Mouse (Mus musculus): ENCODE data around the gene Asb16. TPM values are rescaled to one million over a fixed set of nuclear protein-coding genes. Genes with fewer than 3 reads are reported as not detected.
A peak's percentile ranks its signal among the peaks of the same experiment; 100 is the strongest.
"Not testable (repeated sequence)": the region's sequence is repeated elsewhere in the genome, so short reads cannot be mapped to it uniquely, and the experiment has no call there.

The Asb16 gene
- total and polyA plus RNA-seq, 3 experiments = 0.05 TPM; not detected in 2

- Histone ChIP-seq H3K4me1 (ENCODE audit: insufficient read depth, low read depth, low read length) (peaks cover 9% of the 10 kb centered on the region), H3K9me3 (replicated peaks) (no peaks in the 10 kb centered on the region), H3K4me3 (ENCODE audit: low read depth, low read length) (no peak overlapping the region), H3K27me3 (ENCODE audit: insufficient read depth, low read length) (peaks cover 13% of the 10 kb centered on the region), H3K36me3 (replicated peaks) (peaks cover 51% of the 10 kb centered on the region)
- DNase-seq (ENCODE audit: low spot score) (no peak), ATAC-seq (ENCODE audit: extremely low read depth, insufficient number of reproducible peaks, low FRiP score, poor library complexity, severe bottlenecking) (no peak)
- TF ChIP-seq CTCF (IDR thresholded peaks at IDR 0.05; ENCODE audit: low read depth, low read length) = no peak
- no peak for TF ChIP-seq GATA1 (IDR thresholded peaks at IDR 0.05; ENCODE audit: borderline replicate concordance, low read length)
- TF ChIP-seq TAL1 (conservative IDR thresholded peaks at IDR 0.05; ENCODE audit: low read depth, low read length) = no peak
- no peak for TF ChIP-seq POLR2AphosphoS5 (IDR thresholded peaks at IDR 0.05; ENCODE audit: insufficient replicate concordance, low read depth, low read length)
- TF ChIP-seq GATA2 (IDR thresholded peaks at IDR 0.05; ENCODE audit: borderline replicate concordance, low read depth, low read length) = no peak
Measured at GRCm38 (mm10) chr11:102265816-102266215, 2.7 kb upstream of the Asb16 start.

GRCm38 (mm10) chr11:102266631-102267355 is 1.8 kb upstream of the Asb16 start:
- peaks cover 9% of the 10 kb centered on the region for H3K4me1 ChIP-seq (ENCODE audit: insufficient read depth, low read depth, low read length)
- H3K9me3 ChIP-seq (replicated peaks) = no peaks in the 10 kb centered on the region
- H3K4me3 ChIP-seq (ENCODE audit: low read depth, low read length) = no peak overlapping the region
- no peak for TF ChIP-seq GATA1 (IDR thresholded peaks at IDR 0.05; ENCODE audit: borderline replicate concordance, low read length)
- TF ChIP-seq TAL1 (conservative IDR thresholded peaks at IDR 0.05; ENCODE audit: low read depth, low read length) = no peak
- no peak for TF ChIP-seq CTCF (IDR thresholded peaks at IDR 0.05; ENCODE audit: low read depth, low read length)
- no peak for TF ChIP-seq POLR2AphosphoS5 (IDR thresholded peaks at IDR 0.05; ENCODE audit: insufficient replicate concordance, low read depth, low read length)
- no peak for TF ChIP-seq GATA2 (IDR thresholded peaks at IDR 0.05; ENCODE audit: borderline replicate concordance, low read depth, low read length)
- DNase-seq (ENCODE audit: low spot score) (no peak), ATAC-seq (ENCODE audit: extremely low read depth, insufficient number of reproducible peaks, low FRiP score, poor library complexity, severe bottlenecking) (no peak)
- H3K36me3 ChIP-seq (replicated peaks) = peaks cover 42% of the 10 kb centered on the region
- peaks cover 20% of the 10 kb centered on the region for H3K27me3 ChIP-seq (ENCODE audit: insufficient read depth, low read length)

- TF ChIP-seq TAL1 (conservative IDR thresholded peaks at IDR 0.05; ENCODE audit: low read depth, low read length) = no peak
- TF ChIP-seq CTCF (IDR thresholded peaks at IDR 0.05; ENCODE audit: low read depth, low read length) = peak; percentile 23
- no peak for TF ChIP-seq GATA2 (IDR thresholded peaks at IDR 0.05; ENCODE audit: borderline replicate concordance, low read depth, low read length)
- no peak for TF ChIP-seq GATA1 (IDR thresholded peaks at IDR 0.05; ENCODE audit: borderline replicate concordance, low read length)
- TF ChIP-seq POLR2AphosphoS5 (IDR thresholded peaks at IDR 0.05; ENCODE audit: insufficient replicate concordance, low read depth, low read length) = no peak
- H3K4me1 ChIP-seq (ENCODE audit: insufficient read depth, low read depth, low read length) = peaks cover 9% of the 10 kb centered on the region
- peak; percentile 34 for DNase-seq (ENCODE audit: low spot score)
- peaks cover 35% of the 10 kb centered on the region for H3K36me3 ChIP-seq (replicated peaks)
- no peak overlapping the region for H3K4me3 ChIP-seq (ENCODE audit: low read depth, low read length)
- H3K9me3 ChIP-seq (replicated peaks) = no peaks in the 10 kb centered on the region
- peaks cover 27% of the 10 kb centered on the region for H3K27me3 ChIP-seq (ENCODE audit: insufficient read depth, low read length)
- ATAC-seq (ENCODE audit: extremely low read depth, insufficient number of reproducible peaks, low FRiP score, poor library complexity, severe bottlenecking) = peak; percentile 4; the same call in 1 of the 2 replicates
Measured at GRCm38 (mm10) chr11:102267480-102267879, 1.1 kb upstream of the Asb16 start.

- ATAC-seq (ENCODE audit: extremely low read depth, insufficient number of reproducible peaks, low FRiP score, poor library complexity, severe bottlenecking) = no peak
- no peaks in the 10 kb centered on the region for H3K36me3 ChIP-seq (replicated peaks)
- 0 out of 2 replicates have a peak overlapping the region, but pooled peaks have one; percentile 8 for H3K4me3 ChIP-seq (ENCODE audit: low read depth, low read length)
- H3K27me3 ChIP-seq (ENCODE audit: insufficient read depth, low read length) = peaks cover 35% of the 10 kb centered on the region
- no peaks in the 10 kb centered on the region for H3K9me3 ChIP-seq (replicated peaks)
- no peak for DNase-seq (ENCODE audit: low spot score)
- TF ChIP-seq GATA2 (IDR thresholded peaks at IDR 0.05; ENCODE audit: borderline replicate concordance, low read depth, low read length) = no peak
- no peak for TF ChIP-seq GATA1 (IDR thresholded peaks at IDR 0.05; ENCODE audit: borderline replicate concordance, low read length)
- TF ChIP-seq CTCF (IDR thresholded peaks at IDR 0.05; ENCODE audit: low read depth, low read length) = no peak
- no peak for TF ChIP-seq TAL1 (conservative IDR thresholded peaks at IDR 0.05; ENCODE audit: low read depth, low read length)
- no peak for TF ChIP-seq POLR2AphosphoS5 (IDR thresholded peaks at IDR 0.05; ENCODE audit: insufficient replicate concordance, low read depth, low read length)
- H3K4me1 ChIP-seq (ENCODE audit: insufficient read depth, low read depth, low read length) = no peaks in the 10 kb centered on the region; the same call in 1 of the 2 replicates
Measured at GRCm38 (mm10) chr11:102276411-102276915, 7.9 kb downstream of the Asb16 start.

GRCm38 (mm10) chr11:102277754-102278153 is 9.2 kb downstream of the Asb16 start:
- Histone ChIP-seq H3K4me1 (ENCODE audit: insufficient read depth, low read depth, low read length) (no peaks in the 10 kb centered on the region; the same call in 1 of the 2 replicates), H3K4me3 (ENCODE audit: low read depth, low read length) (no peak overlapping the region), H3K27me3 (ENCODE audit: insufficient read depth, low read length) (peaks cover 25% of the 10 kb centered on the region), H3K36me3 (replicated peaks) (no peaks in the 10 kb centered on the region), H3K9me3 (replicated peaks) (no peaks in the 10 kb centered on the region)
- TF ChIP-seq CTCF (IDR thresholded peaks at IDR 0.05; ENCODE audit: low read depth, low read length) (no peak), GATA1 (IDR thresholded peaks at IDR 0.05; ENCODE audit: borderline replicate concordance, low read length) (no peak)
- DNase-seq (ENCODE audit: low spot score) (no peak), ATAC-seq (ENCODE audit: extremely low read depth, insufficient number of reproducible peaks, low FRiP score, poor library complexity, severe bottlenecking) (no peak)

- Histone ChIP-seq H3K4me1 (ENCODE audit: insufficient read depth, low read depth, low read length) (peaks cover 7% of the 10 kb centered on the region; the same call in 1 of the 2 replicates), H3K27me3 (ENCODE audit: insufficient read depth, low read length) (peaks cover 18% of the 10 kb centered on the region), H3K9me3 (replicated peaks) (no peaks in the 10 kb centered on the region), H3K36me3 (replicated peaks) (no peaks in the 10 kb centered on the region), H3K4me3 (ENCODE audit: low read depth, low read length) (no peak overlapping the region)
- DNase-seq (ENCODE audit: low spot score) (no peak), ATAC-seq (ENCODE audit: extremely low read depth, insufficient number of reproducible peaks, low FRiP score, poor library complexity, severe bottlenecking) (no peak)
- no peak for TF ChIP-seq POLR2AphosphoS5 (IDR thresholded peaks at IDR 0.05; ENCODE audit: insufficient replicate concordance, low read depth, low read length)
- no peak for TF ChIP-seq TAL1 (conservative IDR thresholded peaks at IDR 0.05; ENCODE audit: low read depth, low read length)
- TF ChIP-seq GATA1 (IDR thresholded peaks at IDR 0.05; ENCODE audit: borderline replicate concordance, low read length) = no peak
- no peak for TF ChIP-seq GATA2 (IDR thresholded peaks at IDR 0.05; ENCODE audit: borderline replicate concordance, low read depth, low read length)
- no peak for TF ChIP-seq CTCF (IDR thresholded peaks at IDR 0.05; ENCODE audit: low read depth, low read length)
Measured at GRCm38 (mm10) chr11:102279595-102279994, 11.1 kb downstream of the Asb16 start.

- H3K27me3 ChIP-seq (ENCODE audit: insufficient read depth, low read length) = peaks cover 13% of the 10 kb centered on the region
- H3K9me3 ChIP-seq (replicated peaks); H3K36me3 ChIP-seq (replicated peaks); H3K4me1 ChIP-seq (ENCODE audit: insufficient read depth, low read depth, low read length); DNase-seq (ENCODE audit: low spot score); ATAC-seq (ENCODE audit: extremely low read depth, insufficient number of reproducible peaks, low FRiP score, poor library complexity, severe bottlenecking); H3K4me3 ChIP-seq (ENCODE audit: low read depth, low read length): not testable (repeated sequence)
Measured at GRCm38 (mm10) chr11:102280267-102280666, 11.7 kb downstream of the Asb16 start.
